Mouse (Mus musculus): ENCODE data around the gene Ddah1. TPM values are rescaled to one million over a fixed set of nuclear protein-coding genes. Genes with fewer than 3 reads are reported as not detected.

Ddah1 gene
- polyA plus RNA-seq (2015; fragmentation: Nextera tagmentation; extraction: Ambion mirVana) = 15.7 and 22.5 TPM in 2 replicates

GRCm38 (mm10) chr3:145758561-145759378, at the start of gene Ddah1:
Gene Ddah1 (plus strand): TSS chr3:145758675.

DNA sequence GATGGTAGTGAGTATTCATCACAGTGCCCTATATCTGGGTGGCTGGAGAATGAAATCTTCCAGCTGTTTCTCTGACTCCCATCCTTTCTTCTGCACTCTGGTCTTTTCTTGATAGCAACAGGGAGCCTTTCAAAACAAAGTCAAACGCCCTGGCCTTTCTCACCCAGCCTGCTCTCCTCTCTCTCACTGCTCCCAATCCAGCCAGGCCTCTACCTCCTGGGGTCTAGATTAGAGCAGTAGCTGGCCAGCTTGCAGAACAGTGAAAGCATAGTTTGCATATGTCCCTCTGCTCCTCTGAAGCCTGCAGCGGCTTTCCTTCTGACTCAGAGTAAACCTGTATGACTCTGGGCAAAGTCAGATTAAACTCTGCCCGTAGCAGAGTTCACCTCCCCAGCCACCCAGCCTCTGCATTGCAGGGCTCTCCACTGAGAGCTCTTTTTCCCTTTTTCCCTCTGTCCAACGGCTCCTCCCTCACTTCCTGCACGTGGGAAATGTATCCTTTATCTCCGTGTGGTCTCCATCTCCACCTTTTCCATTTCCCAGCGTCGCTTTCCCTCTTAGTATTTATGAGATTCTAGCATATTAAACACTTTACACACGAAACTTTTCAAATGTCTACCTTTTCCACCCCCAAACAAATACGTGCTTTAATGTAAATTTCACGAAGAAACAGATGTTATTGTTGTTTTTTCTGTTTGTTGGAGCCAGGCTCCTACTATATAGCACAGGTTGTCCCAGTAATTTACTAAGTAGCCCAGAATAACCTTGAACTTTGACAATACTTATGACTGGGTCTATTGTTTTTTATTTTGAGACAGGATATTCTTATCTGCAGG, 163.8 kb downstream of the Ddah1 start, which contains the start of gene Bcl10:
Bcl10 (plus strand) TSS at position 786 of the 836 bp plus-strand sequence.

DNA sequence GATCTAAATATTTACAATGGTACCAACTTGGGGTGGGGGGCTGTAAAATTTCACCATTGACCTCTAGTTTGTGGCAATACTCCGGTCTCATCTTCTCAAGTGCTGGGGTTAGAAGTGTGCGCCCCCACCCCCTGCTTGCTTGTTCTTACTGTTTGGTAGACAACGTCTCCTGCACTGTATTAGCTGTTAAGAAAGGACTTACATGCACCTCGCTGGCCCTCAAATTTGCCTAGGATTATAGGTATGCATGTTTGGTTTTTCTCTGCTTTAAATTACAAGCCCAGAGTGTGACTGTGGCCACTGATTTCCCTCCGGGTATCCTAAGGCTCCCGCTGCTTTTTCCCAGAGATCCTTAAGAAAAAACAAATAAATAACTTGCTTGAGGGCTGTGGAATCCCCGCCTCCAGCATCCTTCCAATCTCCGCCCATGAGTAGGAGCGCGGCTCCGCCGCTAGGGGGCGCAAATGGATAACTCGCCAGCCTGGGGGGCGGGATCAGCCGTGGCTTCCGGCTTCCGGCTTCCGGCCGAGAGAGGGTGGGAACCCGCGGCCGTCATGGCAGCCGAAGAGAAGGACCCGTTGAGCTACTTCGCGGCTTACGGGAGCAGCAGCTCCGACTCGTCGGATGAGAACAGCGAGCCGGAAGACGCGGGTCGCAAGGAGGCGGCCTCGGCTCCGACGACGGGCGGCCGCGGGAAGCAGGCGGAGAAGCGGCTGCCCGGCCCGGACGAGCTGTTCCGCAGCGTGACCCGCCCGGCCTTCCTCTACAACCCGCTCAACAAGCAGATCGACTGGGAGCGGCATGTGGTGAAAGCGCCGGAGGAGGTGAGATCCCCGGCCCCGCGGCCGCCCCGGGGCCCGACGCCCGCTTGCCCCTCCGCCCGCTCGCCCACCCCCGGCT, 179.3 kb downstream of the Ddah1 start, which contains the start of gene 2410004B18Rik:
2410004B18Rik (plus strand) TSS at position 510 of the 900 bp plus-strand sequence.

Other genes with a start within 250 kb of the Ddah1 start
- gene Znhit6, start 182.5 kb upstream of the Ddah1 start, polyA plus RNA-seq (2015; fragmentation: Nextera tagmentation; extraction: Ambion mirVana) = 21.4 and 28.4 TPM in 2 replicates
- 29.2 and 75.6 TPM in 2 replicates for gene Ccn1, start 108.7 kb upstream of the Ddah1 start, polyA plus RNA-seq (2015; fragmentation: Nextera tagmentation; extraction: Ambion mirVana)
- gene Bcl10, start 164.1 kb downstream of the Ddah1 start, polyA plus RNA-seq (2015; fragmentation: Nextera tagmentation; extraction: Ambion mirVana) = 41.7 and 44.0 TPM in 2 replicates
- gene 2410004B18Rik, start 179.3 kb downstream of the Ddah1 start, polyA plus RNA-seq (2015; fragmentation: Nextera tagmentation; extraction: Ambion mirVana) = 52.3 and 56.3 TPM in 2 replicates
- 1.1 TPM in 2 replicates for gene Syde2, start 229.2 kb downstream of the Ddah1 start, polyA plus RNA-seq (2015; fragmentation: Nextera tagmentation; extraction: Ambion mirVana)